Mouse (Mus musculus) ES-Bruce4 (cell line): ENCODE data around the gene Prkar1a. TPM values are rescaled to one million over a fixed set of nuclear protein-coding genes. Genes with fewer than 3 reads are reported as not detected.

Source experiments
- H3K27ac ChIP-seq: 2 replicates; pipeline ENCODE4 v1.5.1; 2012; ENCODE audit warnings: low read length, inconsistent platforms; ENCODE audit not compliant: insufficient read depth
- H3K27me3 ChIP-seq: 2 replicates; pipeline ENCODE4 v1.6.1; 2012; ENCODE audit warnings: mild to moderate bottlenecking, low read length, inconsistent platforms; ENCODE audit not compliant: control insufficient read depth, poor library complexity, insufficient read depth, severe bottlenecking
- H3K36me3 ChIP-seq: 2 replicates; pipeline ENCODE4 v1.6.1; 2012; ENCODE audit warnings: inconsistent platforms, mild to moderate bottlenecking, low read length, moderate library complexity; ENCODE audit not compliant: control insufficient read depth, poor library complexity, insufficient read depth, severe bottlenecking
- H3K4me1 ChIP-seq: one replicate; pipeline ENCODE4 v1.8.1; 2011; ENCODE audit warnings: low read length; ENCODE audit not compliant: control insufficient read depth, insufficient read depth
- H3K4me3 ChIP-seq: 2 replicates; pipeline ENCODE4 v1.5.1; 2011; ENCODE audit warnings: low read depth, mild to moderate bottlenecking, low read length
- H3K9ac ChIP-seq: 2 replicates; pipeline ENCODE4 v1.6.1; 2012; ENCODE audit warnings: low read depth, mild to moderate bottlenecking, inconsistent platforms; ENCODE audit not compliant: poor library complexity, severe bottlenecking
- H3K9me3 ChIP-seq: replicated peaks from 2 replicates; pipeline ENCODE4 v1.6.1; 2012; ENCODE audit warnings: mild to moderate bottlenecking, low read length, inconsistent platforms; ENCODE audit not compliant: control insufficient read depth, poor library complexity, insufficient read depth, severe bottlenecking
- CTCF ChIP-seq: IDR thresholded peaks from one replicate; pipeline ENCODE4 v1.8.1; 2011; ENCODE audit warnings: low read depth, low read length
- EP300 ChIP-seq: IDR thresholded peaks from 2 replicates; pipeline ENCODE4 v1.6.1; 2011; ENCODE audit warnings: low read depth, low read length; ENCODE audit not compliant: insufficient read depth
- POLR2A ChIP-seq: IDR thresholded peaks from one replicate; pipeline ENCODE4 v1.8.1; 2011; ENCODE audit warnings: low read length; ENCODE audit not compliant: insufficient read depth
- polyA plus RNA-seq: library from polyadenylated mRNA; stranded (reverse); fragments of >200 nt; gene quantifications from 2 replicates; pipeline ENCODE4 v1.2.4, GENCODE M21; 2011; ENCODE audit warnings: low read depth; ENCODE audit not compliant: missing spikeins, insufficient read depth, insufficient read length

Prkar1a gene
- polyA plus RNA-seq, 1 experiment = 98.3 TPM

DNA sequence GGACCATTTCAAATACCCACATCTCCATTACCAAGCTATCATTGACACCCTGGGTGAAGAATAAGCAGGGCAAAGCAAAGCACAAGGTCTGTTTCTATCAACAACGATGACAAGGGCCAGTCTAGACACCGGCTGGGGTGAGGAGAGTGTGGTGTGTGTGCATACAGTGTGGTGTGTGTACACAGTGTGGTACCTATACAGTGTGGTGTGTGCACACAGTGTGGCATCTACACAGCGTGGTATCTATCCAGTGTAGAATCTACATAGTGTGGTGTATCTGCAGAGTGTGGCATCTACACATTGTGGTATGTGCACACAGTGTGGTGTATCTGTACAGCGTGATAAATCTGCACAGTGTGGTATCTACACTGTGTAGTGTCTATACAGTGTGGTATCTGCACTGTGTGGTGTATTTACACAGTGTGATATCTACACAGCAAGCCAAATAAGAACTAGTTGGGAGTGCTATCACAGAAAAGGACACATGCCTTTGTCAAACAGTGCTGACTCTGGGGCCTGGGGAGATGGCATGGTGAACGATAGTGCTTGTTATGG lies 48.0 kb downstream of the Prkar1a start:
- H3K9ac ChIP-seq = no peak overlapping the region
- no peak overlapping the region for H3K4me3 ChIP-seq
- H3K9me3 ChIP-seq = no peaks in the 10 kb centered on the region
- TF ChIP-seq EP300 = no peak
- no peak for TF ChIP-seq POLR2A
- TF ChIP-seq CTCF = no peak
- H3K27me3 ChIP-seq = no peaks in the 10 kb centered on the region
- no peaks in the 10 kb centered on the region for H3K4me1 ChIP-seq
- no peaks in the 10 kb centered on the region for H3K36me3 ChIP-seq
- no peak overlapping the region for H3K27ac ChIP-seq

DNA sequence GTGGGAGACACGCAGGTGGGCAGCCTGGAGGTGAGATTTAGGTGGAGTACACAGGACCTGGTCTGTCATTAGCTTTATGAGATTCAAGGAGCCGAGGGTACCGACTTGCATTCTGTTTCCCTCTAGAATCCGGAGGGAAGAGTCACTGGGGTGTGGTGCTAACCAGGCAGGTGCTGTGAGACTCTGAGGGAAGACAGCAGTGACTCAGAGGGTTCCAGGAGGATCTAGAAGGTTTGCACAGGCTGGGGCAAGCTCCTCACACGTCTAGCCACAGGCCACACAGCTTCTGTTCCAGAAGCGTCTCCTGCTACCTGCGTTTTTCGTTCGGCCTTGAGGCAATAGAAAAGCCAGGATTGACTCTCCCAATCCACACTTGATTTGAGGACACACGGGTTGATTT lies 49.5 kb downstream of the Prkar1a start:
- Histone ChIP-seq H3K27me3 (no peaks in the 10 kb centered on the region), H3K9me3 (no peaks in the 10 kb centered on the region), H3K4me1 (no peaks in the 10 kb centered on the region), H3K4me3 (no peak overlapping the region), H3K27ac (no peak overlapping the region), H3K36me3 (no peaks in the 10 kb centered on the region), H3K9ac (no peak overlapping the region)
- TF ChIP-seq CTCF (no peak), EP300 (no peak), POLR2A (no peak)

DNA sequence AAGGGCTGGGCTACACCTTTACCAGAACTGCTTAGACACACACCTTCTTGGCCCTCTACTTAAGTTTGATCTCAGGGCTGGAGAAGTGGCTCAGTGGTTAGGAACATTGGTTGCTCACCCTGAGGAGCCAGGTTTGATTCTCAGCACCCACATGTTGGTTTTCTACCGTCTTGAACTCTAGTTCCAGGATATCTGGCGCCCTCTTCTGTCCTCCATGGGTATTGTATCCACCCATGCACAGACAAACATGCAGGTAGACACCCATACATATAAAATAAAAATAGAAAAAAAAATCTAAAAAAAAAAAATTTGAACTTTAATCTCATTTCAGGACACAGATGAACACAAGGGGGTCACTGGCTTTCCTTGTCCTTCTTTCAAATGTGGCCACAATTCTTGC lies 50.6 kb downstream of the Prkar1a start:
- Histone ChIP-seq H3K9me3 (no peaks in the 10 kb centered on the region), H3K27ac (no peak overlapping the region), H3K4me1 (no peaks in the 10 kb centered on the region), H3K9ac (no peak overlapping the region), H3K4me3 (no peak overlapping the region), H3K27me3 (no peaks in the 10 kb centered on the region), H3K36me3 (no peaks in the 10 kb centered on the region)
- no peak for TF ChIP-seq EP300
- no peak for TF ChIP-seq POLR2A
- TF ChIP-seq CTCF = no peak

DNA sequence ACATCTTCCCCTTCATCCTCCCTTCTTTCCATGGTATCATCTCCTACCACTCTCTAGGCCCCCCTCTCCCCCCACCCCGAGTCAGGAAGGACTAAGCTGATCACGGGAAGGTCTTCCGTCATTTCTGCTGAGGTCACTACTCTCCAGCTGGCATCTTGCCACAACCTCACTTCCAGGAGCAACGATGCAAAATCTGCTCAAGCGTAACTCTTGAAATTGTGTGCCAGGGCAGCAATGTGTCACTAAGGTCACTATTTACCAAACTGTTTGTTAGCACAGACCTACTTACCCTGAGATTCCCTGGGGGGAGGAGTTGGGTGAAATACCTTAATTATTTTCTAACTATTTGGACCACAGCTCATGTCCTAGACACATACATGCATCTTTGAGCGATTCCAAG lies 51.6 kb downstream of the Prkar1a start:
- TF ChIP-seq POLR2A (no peak), CTCF (no peak), EP300 (no peak)
- Histone ChIP-seq H3K27me3 (no peaks in the 10 kb centered on the region), H3K4me3 (no peak overlapping the region), H3K36me3 (no peaks in the 10 kb centered on the region), H3K27ac (no peak overlapping the region), H3K9me3 (no peaks in the 10 kb centered on the region), H3K9ac (no peak overlapping the region), H3K4me1 (no peaks in the 10 kb centered on the region)

DNA sequence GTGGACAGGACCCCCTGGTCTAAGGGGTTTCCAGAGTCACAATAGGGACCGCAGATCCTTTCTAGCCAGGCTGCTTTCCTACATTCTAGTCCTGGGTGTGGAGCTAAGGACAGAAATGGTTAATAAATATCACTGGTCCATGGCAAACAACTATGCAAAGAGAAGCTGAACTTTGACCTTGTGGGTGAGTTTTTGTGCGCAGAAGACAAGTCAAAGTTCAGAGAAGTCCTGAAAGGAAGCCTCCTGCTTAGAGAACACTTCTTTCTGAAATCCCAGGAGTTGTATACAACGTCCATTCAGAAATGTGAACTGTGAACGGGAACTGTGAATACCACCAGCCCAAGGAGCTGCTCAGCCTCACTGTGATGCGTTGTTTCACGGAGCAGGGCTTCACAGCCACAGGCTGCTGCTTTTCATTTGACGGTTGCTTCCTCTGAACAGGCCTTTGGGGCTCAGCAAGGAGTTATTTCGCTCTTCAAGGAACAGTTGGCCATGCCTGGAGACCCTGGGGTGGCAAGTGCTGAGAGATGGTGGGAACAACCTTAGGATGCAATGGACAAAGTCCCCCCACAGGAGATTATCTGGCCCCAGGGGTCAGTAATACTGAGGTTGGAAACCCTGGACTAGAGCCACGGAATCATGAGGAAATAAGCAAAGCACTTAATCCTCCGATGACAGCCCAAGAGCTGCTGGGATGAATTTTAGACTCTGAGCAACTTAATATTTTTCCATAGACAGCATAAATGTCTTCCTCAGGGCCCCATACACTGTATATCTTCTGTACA lies 53.0 kb downstream of the Prkar1a start:
- Histone ChIP-seq H3K27me3 (no peaks in the 10 kb centered on the region), H3K9me3 (no peaks in the 10 kb centered on the region), H3K4me1 (no peaks in the 10 kb centered on the region), H3K9ac (no peak overlapping the region), H3K27ac (no peak overlapping the region), H3K36me3 (no peaks in the 10 kb centered on the region), H3K4me3 (no peak overlapping the region)
- TF ChIP-seq EP300 (no peak), POLR2A (no peak), CTCF (no peak)

DNA sequence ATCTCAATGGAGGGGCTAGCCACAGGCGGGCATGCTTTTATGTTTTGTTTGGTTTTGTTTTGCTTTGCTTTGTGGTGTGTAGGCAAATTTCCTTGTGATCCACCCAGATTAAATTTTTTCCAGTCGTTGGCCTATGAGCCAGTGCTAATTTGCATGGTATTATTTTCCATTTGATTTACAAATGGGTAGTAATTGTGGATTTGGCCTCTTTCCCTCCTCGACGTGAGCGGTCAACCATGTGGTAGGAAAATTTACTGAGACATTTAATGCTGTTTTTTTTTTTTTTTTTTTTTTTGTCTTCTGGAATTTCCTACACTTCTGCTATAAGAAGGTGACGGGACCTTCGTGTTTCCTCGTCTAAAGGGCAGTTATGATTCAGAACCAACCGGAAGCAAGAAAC lies 54.6 kb downstream of the Prkar1a start:
- Histone ChIP-seq H3K36me3 (no peaks in the 10 kb centered on the region), H3K4me1 (no peaks in the 10 kb centered on the region), H3K27ac (no peak overlapping the region), H3K27me3 (no peaks in the 10 kb centered on the region), H3K4me3 (no peak overlapping the region), H3K9me3 (no peaks in the 10 kb centered on the region), H3K9ac (no peak overlapping the region)
- no peak for TF ChIP-seq EP300
- no peak for TF ChIP-seq POLR2A
